Mouse (Mus musculus) spleen, postnatal 0 days (tissue): Measurements from ENCODE around the gene Prdx2. TPM values are rescaled to one million over a fixed set of nuclear protein-coding genes. Genes with fewer than 3 reads are reported as not detected.

Source experiments
- polyA plus RNA-seq: library from polyadenylated mRNA; unstranded; fragments of >200 nt; fragmentation: Nextera tagmentation; extraction: Ambion mirVana; gene quantifications from 2 replicates; pipeline ENCODE4 v1.2.1, GENCODE M21; 2015

Gene Prdx2
- polyA plus RNA-seq, result 1,795 and 2,054 TPM in 2 replicates

DNA sequence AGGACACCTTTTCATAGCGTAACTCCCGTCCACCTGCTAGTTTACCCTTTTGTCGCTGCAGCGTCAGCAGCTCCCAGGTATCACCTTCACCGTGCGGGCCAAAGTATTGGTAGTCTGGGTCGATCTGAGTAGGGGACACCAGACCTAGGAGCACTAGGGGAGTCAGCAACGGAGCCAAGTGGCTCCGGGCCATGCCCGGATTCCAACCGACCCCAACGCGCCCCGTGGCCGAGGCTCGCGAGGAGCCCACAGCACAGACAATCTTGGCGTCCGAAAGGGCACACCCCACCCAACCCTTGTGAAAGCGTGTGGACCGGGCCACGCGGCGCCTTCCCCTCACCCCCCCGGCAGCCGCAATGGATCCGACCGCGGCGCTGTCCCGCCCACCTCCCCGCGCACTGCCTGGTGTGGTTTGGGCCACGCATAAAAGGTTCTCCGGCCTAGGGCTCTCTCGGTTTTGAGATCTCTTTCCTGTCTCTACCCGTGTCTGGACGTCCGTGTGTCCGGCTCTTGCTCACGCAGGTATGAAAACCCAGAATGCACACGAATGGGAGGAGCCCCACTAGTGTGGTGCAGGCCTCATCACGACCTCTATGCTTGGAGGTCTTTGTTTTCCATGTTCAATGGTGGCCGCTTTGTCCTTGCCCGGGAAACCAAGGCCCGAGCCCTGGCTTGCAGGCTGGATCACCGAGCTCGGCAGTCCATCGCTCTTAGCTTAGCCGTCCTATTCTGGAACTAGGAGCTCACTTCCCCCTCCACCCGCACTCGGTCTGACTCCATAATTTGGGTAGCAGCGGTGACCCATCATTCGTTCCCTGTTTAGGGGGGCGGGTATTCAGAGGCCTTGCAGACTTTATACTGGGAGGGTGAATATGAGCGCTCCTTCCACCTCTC lies at the start of gene Prdx2, which contains the start of the genes Gm49661 and Rnaseh2a:
Gene Prdx2 (plus strand): TSS at position 347 of the 894 bp plus-strand sequence.
Gene Gm49661 (minus strand): TSS at position 193 of the 894 bp plus-strand sequence.
Gene Rnaseh2a (minus strand): TSS at position 527 of the 894 bp plus-strand sequence.

DNA sequence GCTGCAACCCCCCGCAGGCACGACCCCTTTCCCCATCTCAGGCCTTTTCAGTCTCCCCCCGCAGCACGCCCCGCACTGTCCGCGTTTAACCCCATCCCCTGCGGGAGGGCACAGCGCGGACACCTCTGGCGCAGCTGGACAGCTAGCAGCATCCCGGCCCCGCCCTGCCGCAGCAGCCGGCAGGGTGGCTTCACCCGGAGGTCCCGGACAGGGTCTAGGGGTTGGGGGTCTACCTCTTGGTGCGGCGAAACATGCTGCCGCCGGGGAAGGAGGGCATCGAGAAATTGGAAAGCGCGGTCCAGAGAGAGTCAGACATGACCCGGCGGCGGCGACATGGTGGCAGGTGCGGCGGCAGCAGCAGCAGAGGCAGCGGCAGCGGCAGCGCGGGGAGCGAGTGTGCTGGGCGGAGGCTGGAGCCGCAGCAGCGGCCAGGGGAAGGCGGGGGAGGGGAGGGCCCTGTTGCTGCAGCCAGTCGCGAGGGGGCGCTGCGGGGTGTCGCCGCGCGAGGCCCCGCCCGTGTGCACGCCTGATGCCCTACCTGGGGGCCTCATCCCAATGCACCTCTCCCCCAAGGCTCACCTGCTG lies 32.3 kb upstream of the Prdx2 start, which contains the start of gene Mast1:
Gene Mast1 (minus strand): TSS at position 398 of the 585 bp plus-strand sequence.

DNA sequence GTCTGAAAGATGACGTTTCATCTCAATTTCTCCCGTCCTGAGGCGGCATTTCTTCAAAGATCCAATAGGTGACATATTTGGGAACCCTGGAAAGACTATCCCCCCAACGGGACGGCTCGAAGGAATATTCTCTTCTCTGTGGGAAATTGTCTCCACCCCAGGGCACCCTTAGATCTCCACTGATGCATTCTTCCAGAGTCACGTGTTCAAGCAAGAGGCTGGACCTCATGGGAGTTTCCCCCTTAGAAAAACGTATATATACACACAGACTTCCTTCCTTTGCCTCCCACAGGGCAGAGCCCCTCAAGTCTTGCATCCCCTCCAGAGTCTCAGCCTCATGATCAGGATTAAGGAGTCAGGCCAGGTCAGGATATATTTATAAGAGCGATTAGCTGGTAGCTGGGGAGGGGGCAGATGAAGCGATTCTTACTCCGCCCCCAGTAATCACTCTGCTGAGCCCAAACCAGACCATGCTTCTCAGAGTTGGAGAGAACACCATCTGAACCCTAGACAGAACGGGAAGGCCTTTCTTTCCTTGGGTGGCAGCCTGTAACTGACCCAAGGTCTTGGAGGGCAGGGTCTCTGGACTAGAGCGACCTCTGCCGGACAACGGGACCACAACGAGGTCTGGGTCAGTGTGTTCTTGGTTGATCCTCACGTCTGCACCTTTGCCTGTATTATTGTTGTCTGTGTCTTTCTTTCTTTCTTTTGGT lies 22.7 kb upstream of the Prdx2 start, which contains the start of gene Rtbdn:
Gene Rtbdn (plus strand): TSS at position 464 of the 713 bp plus-strand sequence.

DNA sequence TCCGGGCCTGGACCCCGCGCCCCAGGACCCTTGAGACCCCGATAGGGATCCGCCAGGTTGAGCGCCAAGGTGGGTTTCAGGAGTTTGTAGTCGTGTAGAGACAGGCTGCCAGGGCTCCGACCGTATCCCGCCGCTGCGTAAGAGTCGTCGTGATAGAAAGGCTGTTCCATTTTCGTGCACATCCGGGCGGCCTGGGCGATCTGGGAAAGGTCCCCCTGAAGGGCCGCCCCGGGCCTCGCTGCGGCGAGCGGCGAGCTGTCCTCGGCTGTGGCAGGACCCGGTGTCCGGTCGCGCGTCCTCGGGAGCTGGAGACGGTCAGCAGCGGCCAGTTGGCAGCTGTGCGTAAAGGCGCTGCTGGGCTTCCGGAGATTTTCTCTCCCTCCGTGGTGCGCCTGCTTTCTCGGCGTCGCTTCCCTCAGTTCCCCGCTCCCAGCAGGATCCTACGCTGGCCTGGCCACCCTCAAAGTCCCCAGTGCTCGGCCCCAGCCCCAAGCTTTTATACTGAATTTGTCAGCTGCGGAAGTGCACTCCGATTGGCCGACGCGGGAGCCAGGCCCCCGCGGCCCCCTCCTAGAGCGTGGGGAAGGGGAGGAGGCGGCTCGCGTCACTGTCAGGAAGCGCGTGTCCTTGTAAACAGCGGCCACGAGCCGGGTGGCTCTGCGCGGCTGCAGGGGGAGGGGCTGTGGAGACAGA lies 9.0 kb downstream of the Prdx2 start, which contains the start of gene Junb:
Gene Junb (minus strand): TSS at position 471 of the 693 bp plus-strand sequence.

DNA sequence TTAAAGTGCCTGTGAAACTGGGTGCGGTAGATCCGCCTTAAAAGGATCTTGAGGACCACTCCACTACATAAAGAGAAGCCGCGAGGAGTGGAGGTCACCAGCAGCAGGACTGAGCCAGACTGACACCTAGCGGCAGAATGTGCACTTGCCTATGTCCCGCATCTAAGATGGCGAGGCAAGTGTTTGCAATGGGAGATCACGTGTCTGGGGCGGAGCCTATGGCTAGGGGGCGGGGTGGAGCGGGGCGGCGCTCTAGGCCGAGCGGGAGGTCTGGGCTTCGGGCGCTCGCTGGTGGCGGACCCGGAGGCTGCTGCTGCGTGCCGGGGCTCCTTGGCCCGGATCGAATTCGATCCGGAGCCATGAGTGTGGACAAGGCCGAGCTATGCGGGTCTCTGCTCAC lies 21.0 kb downstream of the Prdx2 start, which contains the start of gene Hook2:
Gene Hook2 (plus strand): TSS at position 255 of the 400 bp plus-strand sequence.

DNA sequence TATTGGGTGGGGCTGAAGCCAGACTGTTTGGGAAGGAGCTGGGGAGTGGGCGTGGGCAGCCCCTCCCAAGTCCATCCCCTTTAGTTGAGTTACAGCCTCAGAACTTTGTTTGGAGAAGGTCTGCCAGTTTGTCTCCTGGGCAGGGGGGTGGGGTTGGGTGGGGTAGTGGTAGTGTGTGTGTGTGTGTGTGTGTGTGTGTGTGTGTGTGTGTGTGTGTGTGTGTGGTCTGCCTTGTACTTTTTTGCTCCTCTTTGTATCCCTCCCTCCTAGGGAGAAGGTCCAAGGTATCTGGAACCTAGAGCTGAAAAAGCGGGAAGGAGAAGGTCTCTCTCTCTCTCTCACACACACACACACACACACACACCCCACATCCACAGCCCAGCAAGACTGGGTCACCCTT lies 45.0 kb downstream of the Prdx2 start, which contains the start of gene Best2:
Gene Best2 (minus strand): TSS at position 101 of the 400 bp plus-strand sequence.

Other genes starting within 250 kb of the Prdx2 start
- 17.8 and 19.5 TPM in 2 replicates for gene G430095P16Rik, start 246.6 kb upstream of the Prdx2 start, polyA plus RNA-seq
- gene Nfix, start 169.2 kb upstream of the Prdx2 start, polyA plus RNA-seq, result 14.2 and 15.5 TPM in 2 replicates
- 3.4 and 3.7 TPM in 2 replicates for gene Dand5, start 146.8 kb upstream of the Prdx2 start, polyA plus RNA-seq
- 42.0 and 45.4 TPM in 2 replicates for gene Gadd45gip1, start 138.1 kb upstream of the Prdx2 start, polyA plus RNA-seq
- 257 and 273 TPM in 2 replicates for gene Rad23a, start 128.9 kb upstream of the Prdx2 start, polyA plus RNA-seq
- gene Calr, start 122.7 kb upstream of the Prdx2 start, polyA plus RNA-seq, result 262 and 293 TPM in 2 replicates
- 63.1 and 64.4 TPM in 2 replicates for gene Farsa, start 112.6 kb upstream of the Prdx2 start, polyA plus RNA-seq
- gene Syce2, start 97.5 kb upstream of the Prdx2 start, polyA plus RNA-seq, result 100 and 115 TPM in 2 replicates
- 22.5 and 24.8 TPM in 2 replicates for gene Gcdh, start 75.7 kb upstream of the Prdx2 start, polyA plus RNA-seq
- 323 and 405 TPM in 2 replicates for gene Klf1, start 67.7 kb upstream of the Prdx2 start, polyA plus RNA-seq
- gene Dnase2a, start 61.0 kb upstream of the Prdx2 start, polyA plus RNA-seq, result 29.2 TPM in 2 replicates
- gene Mast1, start 32.2 kb upstream of the Prdx2 start, polyA plus RNA-seq, result 0.22 and 0.30 TPM in 2 replicates
- 0.19 TPM in 1 of 2 replicates, not detected in the other for gene Rtbdn, start 22.6 kb upstream of the Prdx2 start, polyA plus RNA-seq
- gene Gm49661, start 154 bp upstream of the Prdx2 start, polyA plus RNA-seq, result not detected in 2 replicates
- gene Rnaseh2a, start 180 bp downstream of the Prdx2 start, polyA plus RNA-seq, result 139 and 165 TPM in 2 replicates
- gene Junb, start 9.1 kb downstream of the Prdx2 start, polyA plus RNA-seq, result 22.6 and 26.1 TPM in 2 replicates
- gene Hook2, start 21.0 kb downstream of the Prdx2 start, polyA plus RNA-seq, result 5.2 and 5.7 TPM in 2 replicates
- 0.08 TPM in 1 of 2 replicates, not detected in the other for gene Best2, start 44.9 kb downstream of the Prdx2 start, polyA plus RNA-seq
- gene Asna1, start 55.7 kb downstream of the Prdx2 start, polyA plus RNA-seq, result 59.9 and 62.1 TPM in 2 replicates
- 96.0 and 106 TPM in 2 replicates for gene Trir, start 57.2 kb downstream of the Prdx2 start, polyA plus RNA-seq
- gene Tnpo2, start 67.3 kb downstream of the Prdx2 start, polyA plus RNA-seq, result 16.3 and 17.1 TPM in 2 replicates
- 7.7 and 11.9 TPM in 2 replicates for gene Fbxw9, start 90.5 kb downstream of the Prdx2 start, polyA plus RNA-seq
- 0.51 TPM in 1 of 2 replicates, not detected in the other for gene Gm5741, start 98.4 kb downstream of the Prdx2 start, polyA plus RNA-seq
- gene Dhps, start 102.2 kb downstream of the Prdx2 start, polyA plus RNA-seq, result 34.8 and 37.4 TPM in 2 replicates
- 100 and 103 TPM in 2 replicates for gene Wdr83os, start 111.2 kb downstream of the Prdx2 start, polyA plus RNA-seq
- 28.5 and 33.2 TPM in 2 replicates for gene Wdr83, start 111.7 kb downstream of the Prdx2 start, polyA plus RNA-seq
- gene Man2b1, start 113.7 kb downstream of the Prdx2 start, polyA plus RNA-seq, result 41.9 and 56.5 TPM in 2 replicates
- gene Zfp791, start 153.5 kb downstream of the Prdx2 start, polyA plus RNA-seq, result 0.40 and 0.47 TPM in 2 replicates
- gene Cks1brt, start 182.3 kb downstream of the Prdx2 start, polyA plus RNA-seq, result not detected in 2 replicates